Mouse (Mus musculus) spleen, postnatal 10 days (tissue): Measurements from ENCODE around the gene Spsb4.

Experiments
- DNase-seq, 2 experiments: peaks; one replicate each; pipeline ENCODE4 v3.0.0; 2021 to 2022; ENCODE audit warnings: low spot score in 2 of 2

Spsb4 gene

DNA sequence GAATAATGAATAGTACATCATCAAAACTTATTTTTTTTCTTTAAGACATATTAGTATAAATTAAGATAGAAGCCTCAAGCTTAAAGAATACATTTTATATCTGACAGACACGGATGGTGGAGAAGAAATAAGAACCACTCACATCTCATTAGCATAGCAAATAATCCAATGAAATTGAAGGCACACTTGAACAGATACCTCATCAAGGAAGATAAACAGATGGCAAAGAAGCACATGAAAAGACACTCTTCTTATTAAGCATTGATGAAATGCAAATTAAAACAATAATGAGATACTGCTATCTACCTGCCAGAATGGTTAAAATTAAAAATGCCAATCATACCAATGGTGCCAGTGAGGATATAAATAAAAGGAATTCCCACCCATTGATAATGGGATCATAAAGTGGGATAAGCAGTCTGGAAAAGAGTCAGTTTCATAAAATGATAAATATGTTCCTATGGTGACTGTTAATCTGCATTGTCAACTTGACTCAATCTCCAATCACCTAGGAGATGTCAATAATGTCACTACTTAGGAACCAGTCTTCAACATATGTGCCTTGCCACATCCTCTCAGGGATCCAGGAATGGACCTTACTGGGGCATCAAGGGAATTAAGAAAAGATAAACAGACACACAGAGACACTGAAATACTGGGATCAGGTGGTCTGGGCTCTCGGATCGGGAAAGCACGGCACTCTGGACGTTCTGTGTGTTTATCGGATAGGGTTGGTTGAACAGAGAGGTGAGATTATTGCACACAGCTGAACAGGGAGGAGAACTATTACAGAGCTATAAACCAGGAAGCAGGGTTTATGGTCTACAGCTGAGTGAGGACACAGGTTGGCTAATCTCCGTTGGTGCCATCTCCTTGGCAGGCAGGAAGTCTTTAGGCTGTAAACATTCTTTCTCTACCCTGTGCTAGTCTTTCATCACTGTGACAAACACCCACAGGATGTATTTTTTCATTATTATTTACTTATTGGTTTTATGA, 114.0 kb downstream of the Spsb4 start:
- DNase-seq, result no peak

DNA sequence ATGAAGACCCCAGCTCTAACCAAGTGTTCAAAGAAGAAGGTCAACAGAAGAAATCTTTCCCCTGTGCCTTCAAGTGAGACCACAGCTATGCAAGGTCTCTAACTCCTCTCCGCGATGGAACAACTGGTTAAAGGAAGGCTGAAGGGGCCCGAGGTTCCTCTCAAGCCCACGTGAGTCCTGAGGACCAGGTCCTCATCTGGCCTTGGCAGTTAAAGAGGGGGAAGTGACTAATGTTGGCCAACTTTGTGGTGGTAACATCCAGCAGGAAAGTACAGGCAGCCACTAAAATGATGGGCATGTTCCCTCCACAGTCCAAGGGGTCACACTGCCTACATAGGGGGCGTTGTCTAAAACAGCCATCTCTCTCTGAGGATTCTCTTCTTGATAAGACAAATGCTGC, 118.9 kb downstream of the Spsb4 start:
- no peak for DNase-seq

- DNase-seq, result no peak
Observed at GRCm38 (mm10) chr9:96899004-96899403, 119.6 kb downstream of the Spsb4 start.

- DNase-seq, result no peak
Observed at GRCm38 (mm10) chr9:96896690-96897089, 122.0 kb downstream of the Spsb4 start.

GRCm38 (mm10) chr9:96893582-96893981, 125.1 kb downstream of the Spsb4 start:
- DNase-seq, result no peak
